Comparison of ENCODE assay signal across 8 mouse cellular contexts in the genomic region with DNA sequence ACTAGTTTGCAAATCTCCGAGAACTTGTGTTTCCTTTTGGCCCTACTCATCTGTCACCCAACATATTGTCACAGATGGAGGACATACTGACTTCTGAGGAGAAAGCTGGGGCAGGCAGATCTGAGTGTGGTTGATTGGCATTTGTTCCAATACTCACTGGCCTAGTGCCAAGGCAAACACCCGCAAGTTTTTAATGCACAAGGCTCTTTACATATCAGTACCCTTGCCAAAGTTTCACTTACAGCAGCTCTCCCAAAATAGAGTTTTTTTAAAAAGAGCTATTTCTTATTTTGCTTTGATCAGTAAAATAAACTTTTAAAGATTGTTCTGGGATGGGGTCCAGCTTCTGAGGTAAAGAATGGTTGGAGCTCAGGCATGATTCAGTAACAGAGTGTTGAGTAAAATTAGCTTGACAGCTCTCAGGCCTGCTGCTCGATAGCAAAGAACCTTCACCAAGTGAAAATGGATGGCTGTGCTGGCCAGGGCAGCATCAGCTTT.
DNase-seq lines count a peak whose midpoint lies in the region; ATAC-seq lines count a peak whose summit lies in the region.

No protein-coding gene starts in this region.

- no peak for ATAC-seq in kidney, embryonic 14.5 days (ENCODE audit: low FRiP score, low TSS enrichment)

- peak; percentile 86 for DNase-seq in heart, adult 11 months
- DNase-seq in heart, postnatal 25 days (ENCODE audit: low spot score) = no peak
- peak; percentile 38 for DNase-seq in adrenal gland, adult 8-10 months
- peak; percentile 30 to 73 for DNase-seq in frontal cortex, postnatal 36 days (ENCODE audit: low spot score in 2 of 2)
- peak; percentile 63 for DNase-seq in layer of hippocampus, adult 9-11 months
- DNase-seq in right cerebral cortex, postnatal 14 days = peak; percentile 26
- no peak for DNase-seq in embryo, embryonic 10.5 days (ENCODE audit: low spot score)

- no peak overlapping the region for H3K9ac ChIP-seq in kidney, embryonic 14.5 days (ENCODE audit: low read depth, low read length)

- H3K4me1 ChIP-seq in kidney, embryonic 14.5 days (ENCODE audit: control insufficient read depth, insufficient read depth, low read length) = 0 out of 2 replicates have a peak, but pooled peaks cover 2% of the 10 kb centered on the region

- H3K9me3 ChIP-seq in kidney, embryonic 14.5 days (ENCODE audit: control insufficient read depth, low read length) = no peaks in the 10 kb centered on the region

- no peak overlapping the region for H3K4me3 ChIP-seq in kidney, embryonic 14.5 days (ENCODE audit: low read length)

- intact Hi-C loops in heart, postnatal 25 days (cut with DNase I) = no loop called here

- H3K27me3 ChIP-seq in kidney, embryonic 14.5 days (ENCODE audit: control insufficient read depth, insufficient read depth, low read length) = no peaks in the 10 kb centered on the region

- no peak overlapping the region; the same call in 1 of the 2 replicates for H3K27ac ChIP-seq in kidney, embryonic 14.5 days (ENCODE audit: low read depth, low read length)

- H3K4me2 ChIP-seq in kidney, embryonic 14.5 days (replicated peaks; ENCODE audit: low read depth, low read length) = no peak overlapping the region

- H3K36me3 ChIP-seq in kidney, embryonic 14.5 days (ENCODE audit: control insufficient read depth, insufficient read depth, low read length) = 0 out of 2 replicates have a peak, but pooled peaks cover 2% of the 10 kb centered on the region

- WGBS in kidney, embryonic 14.5 days = 50% methylated on average over 3 of the region's 3 CpGs

Comparison
In these comparisons a context has a peak if more than half of its experiments do, and no peak if none do; other contexts are left out.
1. DNase-seq: peak in heart, adult 11 months (single experiment), adrenal gland, adult 8-10 months (single experiment), frontal cortex, postnatal 36 days (2 of 2), layer of hippocampus, adult 9-11 months (single experiment) and right cerebral cortex, postnatal 14 days (single experiment); none in heart, postnatal 25 days (single experiment) and embryo, embryonic 10.5 days (single experiment).